Mouse (Mus musculus): Measurements from ENCODE around the gene Nt5dc2. TPM values are rescaled to one million over a fixed set of nuclear protein-coding genes. Genes with fewer than 3 reads are reported as not detected.
A peak's percentile ranks its signal among the peaks of the same experiment; 100 is the strongest.

Gene Nt5dc2
- total RNA-seq, 2 experiments from 2014 or later, result 14.2 to 14.5 TPM

DNA sequence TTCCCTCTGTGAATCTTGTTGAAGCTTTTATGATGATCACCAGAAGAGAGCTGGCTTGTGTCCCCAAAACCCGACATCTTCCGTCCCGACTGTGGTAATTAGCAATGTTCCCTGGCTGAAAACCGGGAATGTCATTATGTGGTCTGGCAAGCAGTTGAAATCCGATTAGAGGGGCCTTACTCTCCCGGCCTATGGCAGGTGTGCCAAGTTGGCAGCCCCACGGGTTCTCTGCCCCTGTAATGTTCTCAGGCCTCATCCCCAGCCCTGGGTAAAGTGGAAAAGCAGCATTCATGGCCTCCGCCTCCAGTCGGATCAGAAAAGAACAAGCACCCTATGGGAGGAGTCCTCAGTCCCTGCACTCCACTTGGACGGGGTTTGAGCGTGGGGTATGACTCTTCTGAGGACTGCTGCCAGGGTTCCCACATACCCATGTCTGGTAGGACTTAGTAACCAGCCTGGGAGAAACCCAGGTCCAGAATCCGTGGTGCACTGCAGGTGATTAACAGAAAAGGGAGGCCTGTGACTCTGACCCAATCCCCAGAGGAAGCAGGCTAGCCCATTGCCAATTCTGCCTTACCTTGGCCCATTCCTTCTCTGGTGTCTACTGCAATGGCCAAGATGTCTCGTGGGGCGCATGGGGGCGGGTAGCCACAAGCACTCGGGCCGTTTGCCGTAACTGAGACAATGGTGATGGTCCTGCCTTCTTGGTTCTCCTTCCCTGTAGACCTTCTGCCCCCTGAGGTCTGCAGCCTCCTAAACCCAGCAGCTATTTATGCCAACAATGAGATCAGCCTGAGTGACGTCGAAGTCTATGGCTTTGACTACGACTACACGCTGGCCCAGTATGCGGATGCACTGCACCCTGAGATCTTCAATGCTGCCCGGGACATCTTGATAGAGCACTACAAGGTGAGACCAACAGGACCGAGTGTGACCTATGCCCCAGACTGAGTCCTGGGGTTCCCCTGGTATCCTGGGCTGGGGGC lies 3.5 kb downstream of the Nt5dc2 start:
- no peak for DNase-seq

GRCm38 (mm10) chr14:31135495-31136410 lies 4.9 kb downstream of the Nt5dc2 start:
- DNase-seq, result no peak

GRCm38 (mm10) chr14:31136411-31137280 lies 5.8 kb downstream of the Nt5dc2 start:
- DNase-seq, result no peak

GRCm38 (mm10) chr14:31137281-31137595 lies 6.4 kb downstream of the Nt5dc2 start:
- DNase-seq, result no peak

- no peak for DNase-seq
Measured at GRCm38 (mm10) chr14:31137791-31138190, 6.9 kb downstream of the Nt5dc2 start.

GRCm38 (mm10) chr14:31138219-31138896 lies 7.5 kb downstream of the Nt5dc2 start:
- peak; percentile 4 for DNase-seq

GRCm38 (mm10) chr14:31138897-31139429 lies 8.1 kb downstream of the Nt5dc2 start:
- DNase-seq, result peak; percentile 0

DNA sequence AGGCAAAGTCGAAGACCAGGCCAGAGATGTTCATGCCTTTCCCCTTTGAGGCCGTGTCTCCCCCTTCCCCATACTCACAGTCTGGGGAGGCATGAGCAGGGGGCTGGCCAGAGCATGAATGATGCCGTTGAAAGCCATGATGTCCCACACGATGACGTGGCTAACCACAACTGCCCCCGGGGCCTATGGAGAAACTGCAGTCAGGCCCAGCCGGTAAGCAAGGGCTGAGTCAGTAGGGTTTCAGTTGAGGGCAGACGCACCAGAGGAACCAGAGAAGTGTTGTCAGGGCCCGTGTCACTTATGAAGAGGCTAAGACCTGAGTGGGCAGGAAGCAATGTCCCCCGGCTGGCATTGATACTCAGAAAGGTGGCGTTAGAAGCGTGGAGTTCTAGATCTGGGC lies 8.8 kb downstream of the Nt5dc2 start:
- DNase-seq, result peak; percentile 3

- peak; percentile 3 for DNase-seq
Measured at GRCm38 (mm10) chr14:31140141-31140540, 9.3 kb downstream of the Nt5dc2 start.

DNA sequence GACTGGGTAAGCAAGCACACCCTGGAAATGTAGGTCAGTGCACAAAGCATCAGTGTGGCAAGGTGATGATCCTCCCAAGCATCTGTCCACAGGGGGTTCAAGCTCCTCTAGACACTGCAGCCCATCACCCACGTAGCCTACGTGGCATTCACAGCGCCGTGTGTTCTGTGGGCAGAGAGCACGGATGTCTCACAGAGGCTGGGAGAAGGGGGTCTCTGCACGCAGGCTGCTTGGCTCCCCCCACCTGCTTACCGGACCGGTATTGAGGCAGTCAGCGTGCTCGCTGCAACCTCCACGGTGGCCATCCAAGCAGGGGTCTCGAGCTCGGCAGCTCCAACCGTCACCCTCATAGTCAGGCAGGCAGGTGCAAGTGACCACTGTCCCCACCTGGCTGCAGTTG lies 10.2 kb downstream of the Nt5dc2 start:
- peak; percentile 2 for DNase-seq

GRCm38 (mm10) chr14:31145694-31146093 lies 14.8 kb downstream of the Nt5dc2 start:
- no peak for DNase-seq

DNA sequence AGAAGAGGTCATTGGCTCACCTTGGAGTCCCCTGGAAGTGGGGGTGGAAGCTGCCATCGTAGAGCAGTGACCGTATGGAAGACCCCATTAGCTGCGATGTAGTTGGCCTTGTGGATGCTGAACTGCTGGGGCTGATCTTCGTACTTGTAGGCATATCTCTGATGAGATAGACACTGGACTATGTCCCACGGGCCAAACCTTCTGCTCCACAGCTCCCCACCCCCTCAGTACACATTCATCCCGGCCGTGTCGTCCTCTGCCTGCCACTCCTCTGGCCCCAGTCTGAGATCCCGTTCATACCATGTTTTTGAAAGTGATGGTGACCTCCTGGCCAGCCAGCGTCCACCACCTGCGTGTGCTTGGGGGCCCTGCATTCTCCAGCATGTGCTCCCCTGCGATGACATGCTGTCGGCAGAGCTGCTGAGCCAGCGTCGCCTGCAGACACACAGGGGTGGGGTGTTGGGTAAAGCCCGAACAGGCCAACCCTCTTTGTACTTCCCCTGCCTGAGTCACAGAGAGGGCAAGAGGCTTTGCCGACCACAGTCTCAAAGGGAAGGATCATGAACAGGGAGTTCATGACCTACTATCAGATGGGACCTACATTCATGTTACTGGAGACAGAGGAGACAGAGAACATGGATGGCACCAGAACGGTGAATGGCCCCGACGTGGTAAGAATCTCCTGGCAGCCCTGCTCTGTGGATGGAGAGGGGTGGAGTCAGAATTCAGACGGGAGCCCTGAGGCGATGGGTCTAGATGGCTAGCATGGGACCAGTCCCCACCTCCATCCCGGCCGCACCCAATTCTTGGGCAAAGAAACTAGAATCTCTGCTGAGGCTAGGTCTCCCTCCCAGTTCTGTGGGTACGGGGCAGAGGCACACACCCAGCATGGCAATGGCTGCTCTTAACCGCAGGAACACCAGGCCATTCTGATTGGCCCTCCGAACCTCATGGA lies 29.6 kb downstream of the Nt5dc2 start:
- no peak for DNase-seq

DNA sequence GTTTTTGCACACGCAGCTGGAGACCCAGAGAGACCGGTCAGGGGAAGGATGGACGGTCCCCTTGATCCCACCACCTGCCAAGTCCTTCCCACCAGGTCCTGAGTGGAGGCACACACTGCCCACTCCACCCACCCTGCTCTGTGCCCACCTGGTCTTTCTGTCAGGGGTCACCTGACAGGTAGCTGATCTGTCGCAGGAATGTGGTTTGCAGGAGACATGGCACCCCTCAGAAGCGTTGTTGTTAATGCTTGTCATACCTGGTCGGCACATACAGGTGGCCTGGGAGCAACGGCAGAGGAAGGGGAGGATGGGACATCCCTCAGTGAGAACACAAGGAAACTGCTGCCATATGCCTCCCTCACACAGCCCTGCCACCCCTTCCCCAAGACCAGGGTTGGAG lies 30.3 kb downstream of the Nt5dc2 start:
- no peak for DNase-seq

DNA sequence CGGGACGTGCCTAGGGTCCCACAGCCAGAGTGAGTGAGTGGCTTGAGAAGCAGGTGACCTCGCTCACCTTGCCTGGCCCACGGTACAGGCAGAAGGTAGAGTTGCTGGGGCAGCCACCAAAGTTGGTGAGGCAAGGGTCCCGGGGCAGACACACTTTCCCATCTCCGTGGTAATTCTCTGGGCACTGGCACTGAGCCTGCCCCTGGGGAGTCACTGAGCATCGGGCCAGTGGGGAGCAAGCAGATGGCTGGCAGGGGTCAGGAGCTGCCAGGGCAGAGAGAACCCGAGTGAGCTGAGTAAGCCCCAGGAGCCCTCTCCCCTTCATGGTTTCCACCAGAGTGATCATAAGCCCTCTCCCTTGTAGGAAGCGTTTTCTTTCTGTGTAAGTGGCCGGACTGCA lies 30.8 kb downstream of the Nt5dc2 start:
- DNase-seq, result no peak

DNA sequence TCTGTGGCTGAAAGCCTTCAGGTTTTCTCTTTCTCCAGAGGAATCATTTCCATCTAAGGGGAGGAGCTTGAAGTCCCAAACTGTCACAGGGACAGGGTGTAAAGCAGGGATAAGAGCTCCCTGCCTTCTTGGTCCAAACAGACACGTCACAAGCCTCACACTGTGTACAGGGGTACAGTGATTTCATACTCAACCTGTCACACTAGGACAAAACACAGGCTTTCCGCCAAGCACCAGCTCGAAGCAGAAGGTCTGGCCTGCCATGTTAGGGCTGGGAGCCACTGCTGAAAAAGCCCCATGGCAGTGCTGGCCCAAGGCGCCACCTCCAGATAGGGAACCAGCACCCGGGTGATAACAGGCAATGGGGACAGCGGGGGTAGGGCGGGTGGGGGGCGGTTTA lies 33.2 kb downstream of the Nt5dc2 start:
- no peak for DNase-seq

GRCm38 (mm10) chr14:31165010-31165409 lies 34.2 kb downstream of the Nt5dc2 start:
- no peak for DNase-seq

DNA sequence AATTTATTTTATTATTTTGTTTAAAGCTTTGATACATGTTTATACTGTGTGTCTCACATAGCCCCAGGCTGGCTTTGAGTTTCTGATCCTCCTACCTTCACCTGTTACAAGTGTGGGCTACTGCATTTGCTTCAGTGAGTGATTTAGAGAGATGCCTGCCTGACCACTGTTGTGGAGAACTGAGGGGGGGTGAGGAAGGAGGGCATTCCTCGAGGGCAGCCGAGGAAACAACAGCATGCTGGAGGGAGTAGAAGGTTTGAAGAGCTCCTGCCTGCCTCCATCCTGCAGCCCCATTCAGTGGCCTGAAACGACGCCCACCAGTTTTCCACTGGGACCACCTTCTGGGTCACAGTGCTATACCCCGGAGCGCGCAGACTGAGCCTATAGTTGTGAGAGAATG lies 34.6 kb downstream of the Nt5dc2 start:
- no peak for DNase-seq

GRCm38 (mm10) chr14:31165991-31166630 lies 35.3 kb downstream of the Nt5dc2 start:
- no peak for DNase-seq

DNA sequence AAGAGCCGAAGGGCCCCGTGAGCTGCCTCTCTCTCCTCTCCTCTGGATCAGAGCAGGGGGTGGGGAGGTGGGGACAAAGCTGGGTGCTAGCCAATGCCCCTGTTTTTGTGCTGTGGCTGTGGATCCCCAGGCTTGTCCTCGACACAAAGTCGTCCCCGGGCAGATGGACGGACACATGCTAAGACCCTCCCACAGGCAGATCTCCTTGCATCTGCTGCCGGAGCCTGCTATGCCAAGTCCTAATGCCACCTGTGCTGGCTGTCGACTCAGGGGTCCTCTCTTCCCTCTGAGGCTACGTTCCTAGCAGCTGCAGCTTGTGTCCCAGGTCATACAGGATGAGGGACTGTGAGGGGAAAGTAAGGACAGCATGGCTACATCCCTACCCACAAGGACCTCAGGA lies 36.0 kb downstream of the Nt5dc2 start:
- no peak for DNase-seq
